Mouse (Mus musculus) neural tube, embryonic 14.5 days (tissue): Measurements from ENCODE around the gene Bbs2. TPM values are rescaled to one million over a fixed set of nuclear protein-coding genes. Genes with fewer than 3 reads are reported as not detected.
"Not testable (repeated sequence)": the region's sequence is repeated elsewhere in the genome, so short reads cannot be mapped to it uniquely, and the experiment has no call there.

ENCODE experiments used
- ATAC-seq: fragments of 200-750 bp; cut with Nextera tagmentation; 2 replicates; pipeline ENCODE4 v1.8.0; 2017; ENCODE audit warnings: low read depth, mild to moderate bottlenecking, moderate TSS enrichment, moderate library complexity
- H3K27ac ChIP-seq: fragments of 300-500 bp; sonication (generic); 2 replicates; pipeline ENCODE4 v1.5.1; 2014; ENCODE audit warnings: low read depth, mild to moderate bottlenecking, control low read depth, low read length, moderate library complexity, mixed read lengths
- H3K27me3 ChIP-seq: fragments of 300-500 bp; sonication (generic); 2 replicates; pipeline ENCODE4 v1.6.1; 2014; ENCODE audit warnings: low read length; ENCODE audit not compliant: control insufficient read depth, insufficient read depth
- H3K36me3 ChIP-seq: fragments of 300-500 bp; sonication (generic); 2 replicates; pipeline ENCODE4 v1.6.1; 2014; ENCODE audit warnings: low read length, mixed read lengths; ENCODE audit not compliant: control insufficient read depth, insufficient read depth
- H3K4me1 ChIP-seq: fragments of 300-500 bp; sonication (generic); 2 replicates; pipeline ENCODE4 v1.6.1; 2014; ENCODE audit warnings: low read length; ENCODE audit not compliant: control insufficient read depth, insufficient read depth
- H3K4me2 ChIP-seq: fragments of 300-500 bp; sonication (generic); 2 replicates; pipeline ENCODE4 v1.6.1; 2014; ENCODE audit warnings: mild to moderate bottlenecking, low read depth, low read length, control low read depth
- H3K4me3 ChIP-seq: fragments of 300-500 bp; sonication (generic); 2 replicates; pipeline ENCODE4 v1.5.1; 2014; ENCODE audit warnings: low read depth, low read length, control low read depth, mixed read lengths
- H3K9ac ChIP-seq: fragments of 300-500 bp; sonication (generic); replicated peaks from 2 replicates; pipeline ENCODE4 v1.6.1; 2014; ENCODE audit warnings: low read depth, mild to moderate bottlenecking, control low read depth, low read length, mixed read lengths
- H3K9me3 ChIP-seq: fragments of 300-500 bp; sonication (generic); 2 replicates; pipeline ENCODE4 v1.6.1; 2016; ENCODE audit warnings: low read length; ENCODE audit not compliant: control insufficient read depth
- WGBS: fragments of 180-500 bp; shearing (Covaris S2); extraction: QIAGEN DNeasy Blood & Tissue Kit; methylation state at CpG from one replicate; pipeline ENCODE4 v1.1.7; 2014; 5-methylcytosine and 5-hydroxymethylcytosine counted together
- polyA plus RNA-seq: library from polyadenylated mRNA; unstranded; fragments of >200 nt; fragmentation: Nextera tagmentation; extraction: Ambion mirVana; gene quantifications from 2 replicates; pipeline ENCODE4 v1.2.1, GENCODE M21; 2014

The Bbs2 gene
- polyA plus RNA-seq, 1 experiment from 2014 or later: 22.8 TPM

- peak; percentile 93 for ATAC-seq
- H3K36me3 ChIP-seq, H3K27me3 ChIP-seq, H3K9me3 ChIP-seq: not testable (repeated sequence)
- peak overlapping the region; percentile 47 for H3K9ac ChIP-seq
- H3K27ac ChIP-seq: peak overlapping the region; percentile 72
- under 1% methylated on average over 21 of the region's 32 CpGs for WGBS
- peak overlapping the region; percentile 87 for H3K4me2 ChIP-seq
- H3K4me1 ChIP-seq: peaks cover 20% of the 10 kb centered on the region
- peak overlapping the region; percentile 59 for H3K4me3 ChIP-seq
Observed at GRCm38 (mm10) chr8:94036541-94036940, 62.2 kb downstream of the Bbs2 start.

- WGBS: 63% methylated on average over 5 of the region's 5 CpGs
- H3K4me1 ChIP-seq: peaks cover 20% of the 10 kb centered on the region
- H3K4me2 ChIP-seq: peak overlapping the region; percentile 25; the same call in 1 of the 2 replicates
- H3K36me3 ChIP-seq: peaks cover 7% of the 10 kb centered on the region
- no peak overlapping the region for H3K27ac ChIP-seq
- H3K27me3 ChIP-seq: no peaks in the 10 kb centered on the region
- no peak for ATAC-seq
- no peak overlapping the region for H3K4me3 ChIP-seq
- H3K9ac ChIP-seq: no peak overlapping the region
- H3K9me3 ChIP-seq: no peaks in the 10 kb centered on the region
Observed at GRCm38 (mm10) chr8:94035200-94035599, 63.5 kb downstream of the Bbs2 start.

GRCm38 (mm10) chr8:94033601-94034000, 65.1 kb downstream of the Bbs2 start:
- no peak overlapping the region for H3K9ac ChIP-seq
- no peak for ATAC-seq
- H3K4me2 ChIP-seq: no peak overlapping the region
- peaks cover 20% of the 10 kb centered on the region for H3K4me1 ChIP-seq
- 59% methylated on average over 3 of the region's 3 CpGs for WGBS
- H3K27ac ChIP-seq: no peak overlapping the region
- H3K9me3 ChIP-seq: no peaks in the 10 kb centered on the region
- no peaks in the 10 kb centered on the region for H3K27me3 ChIP-seq
- H3K36me3 ChIP-seq: peaks cover 20% of the 10 kb centered on the region
- H3K4me3 ChIP-seq: no peak overlapping the region

GRCm38 (mm10) chr8:94029701-94030100, 69.0 kb downstream of the Bbs2 start:
- WGBS: 98% methylated on average over 9 of the region's 9 CpGs
- Histone ChIP-seq H3K4me2 (no peak overlapping the region), H3K36me3 (peaks cover 36% of the 10 kb centered on the region), H3K4me1 (peaks cover 5% of the 10 kb centered on the region; the same call in 1 of the 2 replicates), H3K9me3 (no peaks in the 10 kb centered on the region), H3K27ac (no peak overlapping the region), H3K27me3 (no peaks in the 10 kb centered on the region), H3K9ac (no peak overlapping the region), H3K4me3 (no peak overlapping the region)
- no peak for ATAC-seq

GRCm38 (mm10) chr8:94023916-94024315, 74.8 kb downstream of the Bbs2 start:
- no peaks in the 10 kb centered on the region for H3K4me1 ChIP-seq
- H3K4me3 ChIP-seq: no peak overlapping the region
- no peak for ATAC-seq
- peaks cover 46% of the 10 kb centered on the region for H3K36me3 ChIP-seq
- no peak overlapping the region for H3K9ac ChIP-seq
- no peaks in the 10 kb centered on the region for H3K27me3 ChIP-seq
- H3K27ac ChIP-seq: no peak overlapping the region
- H3K9me3 ChIP-seq: no peaks in the 10 kb centered on the region
- H3K4me2 ChIP-seq: no peak overlapping the region
- WGBS: 95% methylated on average over 6 of the region's 6 CpGs

Other genes starting within 250 kb of the Bbs2 start
- gene Amfr, start 86.1 kb downstream of the Bbs2 start, polyA plus RNA-seq: 76.7 and 86.8 TPM in 2 replicates
- 83.3 and 89.7 TPM in 2 replicates for gene Nudt21, start 61.9 kb downstream of the Bbs2 start, polyA plus RNA-seq
- gene Ogfod1, start 61.7 kb downstream of the Bbs2 start, polyA plus RNA-seq: 16.4 and 18.7 TPM in 2 replicates
- not detected in 2 replicates for gene Mt4, start 38.3 kb upstream of the Bbs2 start, polyA plus RNA-seq
- gene Mt3, start 53.7 kb upstream of the Bbs2 start, polyA plus RNA-seq: 203 and 295 TPM in 2 replicates
- gene Mt2, start 73.7 kb upstream of the Bbs2 start, polyA plus RNA-seq: 15.3 and 28.9 TPM in 2 replicates
- gene Mt1, start 80.2 kb upstream of the Bbs2 start, polyA plus RNA-seq: 65.7 and 123 TPM in 2 replicates
- 58.4 and 67.4 TPM in 2 replicates for gene Nup93, start 115.6 kb upstream of the Bbs2 start, polyA plus RNA-seq
- gene Slc12a3, start 230.3 kb upstream of the Bbs2 start, polyA plus RNA-seq: 0.08 TPM in 1 of 2 replicates, not detected in the other